Mouse (Mus musculus) CH12.LX (cell line): Measurements from ENCODE around the gene Tfpt. TPM values are rescaled to one million over a fixed set of nuclear protein-coding genes. Genes with fewer than 3 reads are reported as not detected.

Source experiments
- DNase-seq: peaks from one replicate; pipeline ENCODE4 v3.0.0-alpha.2; 2013; ENCODE audit errors: extremely low read depth
- H3K27ac ChIP-seq: 2 replicates; pipeline ENCODE4 v1.5.1; 2012; ENCODE audit warnings: low read depth, mild to moderate bottlenecking, control low read depth, moderate library complexity; ENCODE audit not compliant: insufficient read depth
- H3K27me3 ChIP-seq: replicated peaks from 2 replicates; pipeline ENCODE3; 2012; ENCODE audit warnings: inconsistent platforms
- H3K36me3 ChIP-seq, 2 experiments: replicated peaks in 1 of 2; 2 replicates each; pipeline versions ENCODE3 to v1.6.1; 2012; ENCODE audit warnings: inconsistent platforms in 1 of 2, low read length in 1 of 2, mild to moderate bottlenecking in 1 of 2, mixed read lengths in 1 of 2, moderate library complexity in 1 of 2; ENCODE audit not compliant: control insufficient read depth in 1 of 2, insufficient read depth in 1 of 2
- H3K4me1 ChIP-seq, 2 experiments: 2 replicates each; pipeline ENCODE4 v1.6.1; 2012; ENCODE audit warnings: inconsistent platforms in 1 of 2, moderate library complexity in 1 of 2; ENCODE audit not compliant: insufficient read depth in 2 of 2, control insufficient read depth in 1 of 2
- H3K4me2 ChIP-seq: 2 replicates; pipeline ENCODE4 v1.6.1; 2012; ENCODE audit warnings: low read depth, mild to moderate bottlenecking, control low read depth; ENCODE audit not compliant: poor library complexity, insufficient read depth, severe bottlenecking
- H3K4me3 ChIP-seq, 3 experiments: fragments of 150-350 bp in 1 of 3; sonication (generic) in 1 of 3; replicated peaks in 1 of 3; 2 replicates each; pipeline versions ENCODE3 to v1.5.1; 2011 to 2012; ENCODE audit warnings: low read depth in 2 of 3, low read length in 2 of 3, mild to moderate bottlenecking in 2 of 3, moderate library complexity in 2 of 3, control low read depth in 1 of 3, improper control_type of control experiment in 1 of 3, inconsistent platforms in 1 of 3, mixed read lengths in 1 of 3; ENCODE audit not compliant: poor library complexity in 1 of 3
- H3K79me2 ChIP-seq: replicated peaks from 2 replicates; pipeline ENCODE4 v1.6.1; 2012; ENCODE audit warnings: mild to moderate bottlenecking, moderate library complexity; ENCODE audit not compliant: control insufficient read depth, poor library complexity, insufficient read depth, severe bottlenecking; ENCODE audit errors: extremely low read depth
- H3K9ac ChIP-seq: 2 replicates; pipeline ENCODE4 v1.6.1; 2012; ENCODE audit warnings: low read depth, mild to moderate bottlenecking, control low read depth, moderate library complexity; ENCODE audit not compliant: insufficient read depth
- H3K9me3 ChIP-seq: replicated peaks from 2 replicates; pipeline ENCODE3; 2012; ENCODE audit warnings: low read length, inconsistent platforms, mixed read lengths
- BHLHE40 ChIP-seq: IDR thresholded peaks from 2 replicates; pipeline ENCODE4 v1.6.1; 2011; ENCODE audit warnings: mild to moderate bottlenecking, low read depth, low read length, improper control_type of control experiment
- CHD2 ChIP-seq: IDR thresholded peaks from 2 replicates; pipeline ENCODE4 v1.6.1; 2011; ENCODE audit warnings: low read length, improper control_type of control experiment
- CTCF ChIP-seq, 2 experiments: IDR thresholded peaks in 1 of 2; conservative IDR thresholded peaks in 1 of 2; 2 replicates each; pipeline ENCODE4 v1.5.1; 2011 to 2012; ENCODE audit warnings: low read depth in 2 of 2, low read length in 2 of 2, improper control_type of control experiment in 1 of 2, inconsistent platforms in 1 of 2, mild to moderate bottlenecking in 1 of 2, moderate library complexity in 1 of 2
- E2F4 ChIP-seq: IDR thresholded peaks from 2 replicates; pipeline ENCODE4 v1.6.1; 2011; ENCODE audit warnings: low read depth, low read length, improper control_type of control experiment; ENCODE audit not compliant: insufficient replicate concordance
- ELF1 ChIP-seq: IDR thresholded peaks from 2 replicates; pipeline ENCODE4 v1.6.1; 2014; ENCODE audit warnings: low read depth, mild to moderate bottlenecking, inconsistent platforms, low read length, improper control_type of control experiment
- EP300 ChIP-seq: IDR thresholded peaks from 2 replicates; pipeline ENCODE4 v1.6.1; 2011; ENCODE audit warnings: low read length, improper control_type of control experiment
- ETS1 ChIP-seq: conservative IDR thresholded peaks from 2 replicates; pipeline ENCODE4 v1.6.1; 2012; ENCODE audit warnings: low read depth, mild to moderate bottlenecking, inconsistent platforms, low read length, improper control_type of control experiment, moderate library complexity
- IRF4 ChIP-seq: IDR thresholded peaks from 2 replicates; pipeline ENCODE4 v1.6.1; 2014; ENCODE audit warnings: low read depth, mild to moderate bottlenecking, inconsistent platforms, low read length, improper control_type of control experiment
- JUND ChIP-seq: conservative IDR thresholded peaks from 2 replicates; pipeline ENCODE4 v1.6.1; 2011; ENCODE audit warnings: low read depth, low read length, improper control_type of control experiment
- KAT2A ChIP-seq: IDR thresholded peaks from 2 replicates; pipeline ENCODE4 v1.6.1; 2012; ENCODE audit warnings: low read length, improper control_type of control experiment, inconsistent platforms; ENCODE audit not compliant: insufficient replicate concordance
- MAFK ChIP-seq: IDR thresholded peaks from 2 replicates; pipeline ENCODE4 v1.6.1; 2011; ENCODE audit warnings: low read length, improper control_type of control experiment; ENCODE audit not compliant: insufficient replicate concordance
- MAZ ChIP-seq: IDR thresholded peaks from 2 replicates; pipeline ENCODE4 v1.6.1; 2012; ENCODE audit warnings: low read depth, mild to moderate bottlenecking, inconsistent platforms, low read length, improper control_type of control experiment, moderate library complexity
- MEF2A ChIP-seq: IDR thresholded peaks from 2 replicates; pipeline ENCODE4 v1.6.1; 2014; ENCODE audit warnings: low read depth, mild to moderate bottlenecking, inconsistent platforms, low read length, improper control_type of control experiment, borderline replicate concordance
- MXI1 ChIP-seq: IDR thresholded peaks from 2 replicates; pipeline ENCODE4 v1.6.1; 2011; ENCODE audit warnings: mild to moderate bottlenecking, low read depth, low read length, improper control_type of control experiment
- MYC ChIP-seq: IDR thresholded peaks from 2 replicates; pipeline ENCODE4 v1.6.1; 2011; ENCODE audit warnings: low read depth, mild to moderate bottlenecking, improper control_type of control experiment, low read length
- NRF1 ChIP-seq: IDR thresholded peaks from 2 replicates; pipeline ENCODE4 v1.6.1; 2014; ENCODE audit warnings: low read depth, mild to moderate bottlenecking, inconsistent platforms, low read length, improper control_type of control experiment, moderate library complexity
- PAX5 ChIP-seq: IDR thresholded peaks from 2 replicates; pipeline ENCODE4 v1.6.1; 2012; ENCODE audit warnings: low read length, inconsistent platforms, mixed read lengths
- POLR2A ChIP-seq: IDR thresholded peaks from 2 replicates; pipeline ENCODE4 v1.6.1; 2011; ENCODE audit warnings: low read depth, mild to moderate bottlenecking, improper control_type of control experiment, low read length
- RAD21 ChIP-seq: IDR thresholded peaks from 2 replicates; pipeline ENCODE4 v1.6.1; 2011; ENCODE audit warnings: low read depth, mild to moderate bottlenecking, low read length, improper control_type of control experiment, moderate library complexity
- RCOR1 ChIP-seq: conservative IDR thresholded peaks from 2 replicates; pipeline ENCODE4 v1.6.1; 2012; ENCODE audit warnings: low read depth, mild to moderate bottlenecking, inconsistent platforms, low read length, improper control_type of control experiment
- SIN3A ChIP-seq: IDR thresholded peaks from 2 replicates; pipeline ENCODE4 v1.6.1; 2012; ENCODE audit warnings: low read length, improper control_type of control experiment, inconsistent platforms
- SMC3 ChIP-seq: IDR thresholded peaks from 2 replicates; pipeline ENCODE4 v1.6.1; 2011; ENCODE audit warnings: low read depth, low read length, improper control_type of control experiment
- TBP ChIP-seq: conservative IDR thresholded peaks from 2 replicates; pipeline ENCODE4 v1.6.1; 2011; ENCODE audit warnings: low read depth, low read length, improper control_type of control experiment
- TCF12 ChIP-seq: IDR thresholded peaks from 2 replicates; pipeline ENCODE4 v1.6.1; 2014; ENCODE audit warnings: low read depth, mild to moderate bottlenecking, inconsistent platforms, low read length, improper control_type of control experiment
- UBTF ChIP-seq: IDR thresholded peaks from 2 replicates; pipeline ENCODE4 v1.6.1; 2012; ENCODE audit warnings: low read depth, mild to moderate bottlenecking, inconsistent platforms, low read length, improper control_type of control experiment, moderate library complexity
- USF1 ChIP-seq: IDR thresholded peaks from 2 replicates; pipeline ENCODE4 v1.6.1; 2014; ENCODE audit warnings: low read depth, mild to moderate bottlenecking, inconsistent platforms, low read length, improper control_type of control experiment
- USF2 ChIP-seq: conservative IDR thresholded peaks from 2 replicates; pipeline ENCODE4 v1.6.1; 2011; ENCODE audit warnings: low read depth, low read length, improper control_type of control experiment
- ZC3H11A ChIP-seq: IDR thresholded peaks from 2 replicates; pipeline ENCODE4 v1.6.1; 2012; ENCODE audit warnings: low read depth, mild to moderate bottlenecking, inconsistent platforms, low read length, improper control_type of control experiment
- ZKSCAN1 ChIP-seq: IDR thresholded peaks from 2 replicates; pipeline ENCODE4 v1.6.1; 2012; ENCODE audit warnings: low read depth, inconsistent platforms, low read length, improper control_type of control experiment, borderline replicate concordance
- ZMIZ1 ChIP-seq: IDR thresholded peaks from 2 replicates; pipeline ENCODE4 v1.6.1; 2012; ENCODE audit warnings: low read depth, mild to moderate bottlenecking, inconsistent platforms, low read length, improper control_type of control experiment
- dilution Hi-C: fragments of 300-500 bp; cut with MboI; formaldehyde crosslinking; loops from 2 replicates; pipeline ENCODE4 v1.14.3; 2020; ENCODE audit warnings: low sequenced_read_pairs; ENCODE audit not compliant: extremely low pct_unique_long_range_greater_than_20kb, extremely low pct_ligation_motif_present
- in situ Hi-C: fragments of 300-500 bp; cut with MboI; formaldehyde crosslinking; loops from 3 replicates; pipeline ENCODE4 v1.14.3; 2019; ENCODE audit warnings: low sequenced_read_pairs, low pct_ligation_motif_present, low pct_unique_long_range_greater_than_20kb, mixed read lengths
- polyA plus RNA-seq: library from polyadenylated mRNA; unstranded; fragments of >175 nt; gene quantifications from 2 replicates; pipeline ENCODE4 v1.2.1, GENCODE M21; 2012; ENCODE audit warnings: low read depth; ENCODE audit not compliant: insufficient read length
- total RNA-seq, 2 experiments: library from RNA; depleted of rRNA; stranded (reverse); fragments of 300-350 nt in 1 of 2; fragments of >200 nt in 1 of 2; gene quantifications; 2 replicates each; pipeline ENCODE4 v1.2.3; 2012 to 2014

Tfpt gene
- total and polyA plus RNA-seq, 3 experiments, result 15.9 to 38.6 (median 28.8) TPM

DNA sequence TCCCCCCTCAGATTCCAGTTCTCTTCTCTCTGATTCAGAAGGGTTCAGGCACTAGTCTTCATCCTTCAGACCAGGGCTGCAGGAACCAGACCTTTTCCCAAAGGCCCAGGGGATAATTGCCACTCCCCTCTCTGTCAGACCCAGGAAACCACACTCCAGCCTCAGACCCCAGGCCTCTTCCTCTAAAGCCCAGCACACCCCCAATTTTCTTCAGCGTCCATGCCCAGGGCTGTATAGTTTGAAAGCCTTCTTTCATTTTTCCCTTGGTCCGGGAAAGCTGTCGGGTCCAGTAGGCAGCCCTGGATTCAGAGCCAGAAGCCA is 45.5 kb upstream of the Tfpt start:
- Histone ChIP-seq H3K9me3 (no peaks in the 10 kb centered on the region), H3K4me1 (peaks cover 0 to 29% of the 10 kb centered on the region in 2 experiments; a peak in 2 of 4 replicates), H3K4me3 (no peak overlapping the region), H3K9ac (no peak overlapping the region), H3K36me3 (peaks cover 0 to 38% of the 10 kb centered on the region in 2 experiments), H3K79me2 (no peaks in the 10 kb centered on the region), H3K4me2 (no peak overlapping the region), H3K27me3 (no peaks in the 10 kb centered on the region), H3K27ac (no peak overlapping the region)
- dilution Hi-C loops (no loop called here), in situ Hi-C loops (no loop called here)
- no peak for DNase-seq
- no peak for TF ChIP-seq UBTF
- TF ChIP-seq ZC3H11A, result no peak
- TF ChIP-seq JUND, result no peak
- TF ChIP-seq POLR2A, result no peak
- TF ChIP-seq CHD2, result no peak
- no peak for TF ChIP-seq IRF4
- TF ChIP-seq ZMIZ1, result no peak
- TF ChIP-seq USF2, result no peak
- no peak for TF ChIP-seq KAT2A
- TF ChIP-seq EP300, result no peak
- TF ChIP-seq MXI1, result no peak
- TF ChIP-seq TBP, result no peak

DNA sequence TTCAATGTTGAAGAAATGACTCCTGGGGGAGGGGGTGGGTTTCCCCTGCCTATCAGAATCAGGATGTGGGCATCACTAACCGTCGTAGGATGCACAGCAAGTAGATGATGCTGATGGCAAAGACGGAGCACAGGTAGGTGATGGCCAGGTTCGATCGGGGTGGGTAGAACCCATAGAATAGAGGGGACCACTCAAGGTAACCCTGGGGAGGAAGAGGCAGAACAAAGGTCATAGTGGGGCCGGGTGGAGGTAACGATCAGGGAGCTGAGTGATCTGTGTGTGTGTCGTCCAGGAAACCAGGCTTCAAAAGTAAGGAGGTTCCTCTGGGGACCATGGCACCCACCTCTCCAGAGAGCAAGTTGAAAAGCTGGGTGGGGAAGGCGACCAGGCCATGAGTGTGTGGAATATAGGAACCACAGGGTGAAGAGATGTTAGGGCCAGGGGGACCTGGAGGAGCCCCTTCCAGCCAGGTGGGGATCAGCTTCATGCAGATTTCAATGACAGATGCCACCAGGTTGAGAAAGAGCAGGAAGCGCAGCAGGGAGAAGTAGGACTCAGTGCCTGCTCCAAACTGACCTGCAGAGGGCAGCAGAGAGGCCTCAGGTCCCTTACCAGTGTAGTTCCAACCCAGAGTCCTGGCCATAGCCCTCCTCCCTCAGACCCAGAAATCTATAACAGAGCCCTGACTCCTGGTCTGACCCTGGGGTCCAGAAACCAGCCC is 44.9 kb upstream of the Tfpt start:
- no peak overlapping the region for H3K27ac ChIP-seq
- H3K4me3 ChIP-seq, result no peak overlapping the region
- no peak overlapping the region for H3K4me2 ChIP-seq
- H3K79me2 ChIP-seq, result no peaks in the 10 kb centered on the region
- TF ChIP-seq UBTF, result no peak
- no peak for TF ChIP-seq ETS1
- no peak for TF ChIP-seq E2F4
- TF ChIP-seq EP300, result no peak
- no peak for TF ChIP-seq NRF1
- TF ChIP-seq BHLHE40, result no peak
- 0 out of 2 replicates have a peak, but pooled peaks have one; percentile 14 for TF ChIP-seq TCF12
- 0 out of 2 replicates have a peak, but pooled peaks have one; percentile 38 for TF ChIP-seq ELF1
- peak; percentile 84 for TF ChIP-seq SMC3
- TF ChIP-seq CTCF (conservative IDR thresholded peaks at IDR 0.05 in 1 of 2, IDR thresholded peaks at IDR 0.05 in 1 of 2; ENCODE audit: low read depth in 2 of 2, low read length in 2 of 2), result peak; percentile 88 to 96
- peak; percentile 14; the same call in 1 of the 2 replicates for TF ChIP-seq ZC3H11A
- TF ChIP-seq MAFK, result no peak
- peak; percentile 71 for TF ChIP-seq RAD21
- no peak for TF ChIP-seq MYC
- no peak for TF ChIP-seq PAX5
- TF ChIP-seq USF1, result no peak
- no peak for TF ChIP-seq RCOR1
- TF ChIP-seq MAZ, result no peak
- TF ChIP-seq IRF4, result peak; percentile 17; the same call in 1 of the 2 replicates
- TF ChIP-seq SIN3A, result no peak
- TF ChIP-seq ZKSCAN1, result no peak
- no peak for TF ChIP-seq TBP
- no peak for TF ChIP-seq MEF2A
- TF ChIP-seq, all 38 proteins: peak for 7
- peak; percentile 85 for DNase-seq
- in situ Hi-C loops, result no loop called here
- dilution Hi-C loops, result no loop called here
- Histone ChIP-seq H3K27me3 (no peaks in the 10 kb centered on the region), H3K9me3 (no peaks in the 10 kb centered on the region), H3K36me3 (peaks cover 0 to 39% of the 10 kb centered on the region in 2 experiments), H3K4me1 (peaks cover 0 to 28% of the 10 kb centered on the region in 2 experiments; a peak in 2 of 4 replicates), H3K9ac (no peak overlapping the region)
